Mouse (Mus musculus) midbrain, embryonic 11.5 days (tissue): ENCODE data around the gene Prkab1. TPM values are rescaled to one million over a fixed set of nuclear protein-coding genes. Genes with fewer than 3 reads are reported as not detected.

Experiments used
- ATAC-seq: fragments of 200-750 bp; cut with Nextera tagmentation; 2 replicates; pipeline ENCODE4 v1.8.0; 2017; ENCODE audit warnings: moderate TSS enrichment, moderate library complexity; ENCODE audit not compliant: low FRiP score
- DNase-seq: peaks from one replicate; pipeline ENCODE4 v3.0.0; 2015; ENCODE audit warnings: low spot score; ENCODE audit errors: missing footprints
- H3K27ac ChIP-seq: fragments of 300-500 bp; sonication (generic); 2 replicates; pipeline ENCODE4 v1.5.1; 2014; ENCODE audit warnings: low read depth, low read length
- H3K27me3 ChIP-seq: fragments of 300-500 bp; sonication (generic); 2 replicates; pipeline ENCODE4 v1.6.1; 2014; ENCODE audit warnings: mild to moderate bottlenecking, low read length, moderate library complexity, mixed read lengths; ENCODE audit not compliant: control insufficient read depth, insufficient read depth
- H3K36me3 ChIP-seq: fragments of 300-500 bp; sonication (generic); 2 replicates; pipeline ENCODE4 v1.6.1; 2014; ENCODE audit warnings: mild to moderate bottlenecking, low read length, moderate library complexity, mixed read lengths; ENCODE audit not compliant: control insufficient read depth, insufficient read depth
- H3K4me1 ChIP-seq: fragments of 300-500 bp; sonication (generic); 2 replicates; pipeline ENCODE4 v1.6.1; 2014; ENCODE audit warnings: low read length; ENCODE audit not compliant: control insufficient read depth, insufficient read depth
- H3K4me2 ChIP-seq: fragments of 300-500 bp; sonication (generic); 2 replicates; pipeline ENCODE4 v1.6.1; 2014; ENCODE audit warnings: mild to moderate bottlenecking, moderate library complexity
- H3K4me3 ChIP-seq: fragments of 300-500 bp; sonication (generic); 2 replicates; pipeline ENCODE4 v1.5.1; 2014; ENCODE audit warnings: low read depth, low read length
- H3K9ac ChIP-seq: fragments of 300-500 bp; sonication (generic); 2 replicates; pipeline ENCODE4 v1.6.1; 2014; ENCODE audit warnings: low read length
- H3K9me3 ChIP-seq: fragments of 300-500 bp; sonication (generic); 2 replicates; pipeline ENCODE4 v1.6.1; 2016; ENCODE audit warnings: low read length; ENCODE audit not compliant: control insufficient read depth
- WGBS: fragments of 180-500 bp; shearing (Covaris S2); extraction: QIAGEN DNeasy Blood & Tissue Kit; methylation state at CpG from one replicate; pipeline ENCODE4 v1.1.7; 2014; 5-methylcytosine and 5-hydroxymethylcytosine counted together
- polyA plus RNA-seq: library from polyadenylated mRNA; unstranded; fragments of >200 nt; fragmentation: Nextera tagmentation; extraction: Ambion mirVana; gene quantifications from 2 replicates; pipeline ENCODE4 v1.2.1, GENCODE M21; 2014

Gene Prkab1
- polyA plus RNA-seq, 1 experiment from 2014 or later = 55.4 TPM

DNA sequence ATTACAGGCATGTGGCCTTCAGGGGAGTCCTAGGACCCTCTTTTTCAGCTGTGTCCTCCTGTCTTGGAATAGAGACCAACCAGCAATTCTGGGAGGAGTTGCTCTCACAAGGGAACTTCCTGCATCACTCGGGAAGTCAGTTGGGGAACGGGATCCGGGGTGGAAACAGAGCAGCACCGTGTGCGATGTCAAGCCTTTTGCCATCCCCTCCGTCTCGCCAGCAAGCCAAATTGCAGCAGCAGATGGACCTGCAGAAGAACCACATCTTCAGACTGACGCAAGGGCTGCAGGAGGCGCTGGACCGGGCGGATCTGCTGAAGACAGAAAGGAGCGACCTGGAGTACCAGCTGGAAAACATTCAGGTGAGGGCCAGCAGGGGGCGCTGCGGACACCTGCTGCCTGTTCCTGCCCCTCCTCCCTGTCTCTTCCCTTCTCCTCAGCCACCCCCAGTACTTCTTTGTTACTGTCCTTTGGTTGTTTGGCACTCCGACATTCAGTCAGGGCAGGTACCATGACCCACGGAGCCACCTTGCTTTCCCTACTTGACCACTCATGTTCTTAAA is 45.1 kb downstream of the Prkab1 start:
- Histone ChIP-seq H3K36me3 (peaks cover 7% of the 10 kb centered on the region), H3K9me3 (no peaks in the 10 kb centered on the region), H3K4me1 (no peaks in the 10 kb centered on the region; the same call in none of the 2 replicates), H3K4me3 (no peak overlapping the region), H3K4me2 (no peak overlapping the region), H3K27me3 (no peaks in the 10 kb centered on the region), H3K27ac (no peak overlapping the region), H3K9ac (no peak overlapping the region)
- WGBS = 58% methylated on average over 16 of the region's 16 CpGs
- DNase-seq (peak; percentile 90), ATAC-seq (no peak)

DNA sequence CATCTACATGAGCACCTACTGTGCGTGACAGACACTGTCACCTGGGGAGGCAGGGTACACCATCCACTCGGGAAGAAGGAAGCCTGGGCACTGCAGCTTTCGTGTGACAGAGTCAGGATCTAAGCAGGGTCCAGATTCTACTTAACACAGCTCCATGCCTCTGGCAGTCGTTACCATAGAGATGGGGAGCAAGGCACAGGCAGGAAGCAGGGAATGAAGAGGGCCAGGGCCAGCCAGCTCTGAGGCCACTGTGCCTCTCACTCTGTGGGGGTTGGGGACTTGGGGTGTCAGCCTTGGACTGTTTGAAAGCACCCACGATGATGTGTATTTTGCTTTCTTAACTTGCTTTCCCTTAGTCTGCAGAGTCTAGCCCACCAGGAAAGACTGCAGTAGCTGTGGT is 46.1 kb downstream of the Prkab1 start:
- ATAC-seq = no peak
- 36% methylated on average over 5 of the region's 5 CpGs for WGBS
- no peaks in the 10 kb centered on the region; the same call in none of the 2 replicates for H3K4me1 ChIP-seq
- H3K27me3 ChIP-seq = no peaks in the 10 kb centered on the region
- no peak overlapping the region for H3K4me3 ChIP-seq
- H3K9me3 ChIP-seq = no peaks in the 10 kb centered on the region
- no peak overlapping the region for H3K9ac ChIP-seq
- DNase-seq = peak; percentile 82
- no peak overlapping the region for H3K4me2 ChIP-seq
- H3K36me3 ChIP-seq = peaks cover 10% of the 10 kb centered on the region
- no peak overlapping the region for H3K27ac ChIP-seq

DNA sequence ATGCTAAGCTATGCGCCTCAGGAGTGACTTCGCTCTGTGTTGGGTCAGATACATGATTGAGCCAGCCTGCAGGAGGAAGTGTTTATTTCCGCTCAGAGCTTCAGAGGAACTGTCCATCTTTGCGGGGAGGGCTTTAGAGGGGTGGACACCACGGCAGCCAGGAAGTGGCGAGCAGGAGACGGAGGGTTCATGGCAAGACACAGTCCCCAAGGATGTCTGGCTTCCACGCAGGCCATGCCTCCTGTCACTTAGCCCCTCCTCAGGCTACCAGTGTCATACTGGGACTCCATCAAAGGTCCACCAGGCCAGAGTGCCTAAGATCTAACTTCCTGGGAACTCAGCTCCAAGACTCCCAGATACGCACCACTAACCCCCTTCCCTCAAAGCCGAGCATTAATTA is 46.6 kb downstream of the Prkab1 start:
- 77% methylated on average over 10 of the region's 10 CpGs for WGBS
- no peak overlapping the region for H3K27ac ChIP-seq
- H3K9ac ChIP-seq = no peak overlapping the region
- DNase-seq (peak; percentile 67), ATAC-seq (no peak)
- H3K9me3 ChIP-seq = no peaks in the 10 kb centered on the region
- no peaks in the 10 kb centered on the region; the same call in none of the 2 replicates for H3K4me1 ChIP-seq
- H3K4me3 ChIP-seq = no peak overlapping the region
- H3K4me2 ChIP-seq = no peak overlapping the region
- H3K27me3 ChIP-seq = no peaks in the 10 kb centered on the region
- peaks cover 10% of the 10 kb centered on the region for H3K36me3 ChIP-seq

DNA sequence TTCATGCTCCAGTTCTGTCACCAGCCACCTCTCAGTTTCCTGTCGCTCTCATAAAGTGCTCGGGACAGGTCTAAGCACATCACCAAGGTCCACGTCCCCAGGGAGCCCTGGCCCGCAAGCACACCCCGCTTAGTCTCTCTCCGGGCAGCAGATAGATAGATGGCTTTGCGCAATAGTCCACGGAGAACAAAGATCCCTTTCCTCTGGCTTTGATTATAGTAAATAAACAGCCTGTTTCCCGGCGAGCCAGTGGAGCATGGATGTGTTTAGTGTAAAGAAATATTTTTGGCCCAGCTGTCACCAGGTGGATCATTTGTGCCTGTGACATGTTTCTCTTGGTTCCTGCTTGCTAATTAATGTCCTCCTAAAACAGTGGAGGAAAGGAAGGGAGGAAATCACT is 47.0 kb downstream of the Prkab1 start:
- no peak for ATAC-seq
- peaks cover 7% of the 10 kb centered on the region; the same call in 1 of the 2 replicates for H3K36me3 ChIP-seq
- no peak overlapping the region for H3K4me3 ChIP-seq
- no peaks in the 10 kb centered on the region; the same call in none of the 2 replicates for H3K4me1 ChIP-seq
- H3K27ac ChIP-seq = no peak overlapping the region
- DNase-seq = peak; percentile 45
- H3K9ac ChIP-seq = no peak overlapping the region
- no peak overlapping the region for H3K4me2 ChIP-seq
- no peaks in the 10 kb centered on the region for H3K9me3 ChIP-seq
- no peaks in the 10 kb centered on the region for H3K27me3 ChIP-seq
- WGBS = 82% methylated on average over 10 of the region's 10 CpGs

DNA sequence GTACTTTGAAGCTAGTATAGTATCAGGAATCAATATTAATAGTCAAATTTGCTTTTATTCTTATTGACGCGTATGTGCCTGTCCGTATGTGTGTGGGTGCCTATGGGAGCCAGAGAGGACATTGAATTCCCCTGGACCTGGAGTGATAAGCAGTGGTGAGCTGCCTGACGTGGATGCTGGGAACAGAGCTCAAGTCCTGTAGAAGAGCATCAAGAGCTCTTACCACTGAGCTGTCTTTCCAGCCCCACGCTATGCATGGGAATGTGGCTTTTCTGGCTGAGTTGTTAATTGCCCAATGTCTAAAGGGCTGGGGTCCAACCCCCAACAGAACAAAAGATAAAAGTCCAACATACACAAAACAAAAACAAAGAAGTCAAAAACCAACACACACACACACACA is 47.9 kb downstream of the Prkab1 start:
- Histone ChIP-seq H3K27me3 (no peaks in the 10 kb centered on the region), H3K4me3 (no peak overlapping the region), H3K4me1 (no peaks in the 10 kb centered on the region; the same call in none of the 2 replicates), H3K9ac (no peak overlapping the region), H3K9me3 (no peaks in the 10 kb centered on the region), H3K36me3 (peaks cover 3% of the 10 kb centered on the region; the same call in 1 of the 2 replicates), H3K4me2 (no peak overlapping the region), H3K27ac (no peak overlapping the region)
- 95% methylated on average over 5 of the region's 5 CpGs for WGBS
- DNase-seq (peak; percentile 78), ATAC-seq (no peak)

DNA sequence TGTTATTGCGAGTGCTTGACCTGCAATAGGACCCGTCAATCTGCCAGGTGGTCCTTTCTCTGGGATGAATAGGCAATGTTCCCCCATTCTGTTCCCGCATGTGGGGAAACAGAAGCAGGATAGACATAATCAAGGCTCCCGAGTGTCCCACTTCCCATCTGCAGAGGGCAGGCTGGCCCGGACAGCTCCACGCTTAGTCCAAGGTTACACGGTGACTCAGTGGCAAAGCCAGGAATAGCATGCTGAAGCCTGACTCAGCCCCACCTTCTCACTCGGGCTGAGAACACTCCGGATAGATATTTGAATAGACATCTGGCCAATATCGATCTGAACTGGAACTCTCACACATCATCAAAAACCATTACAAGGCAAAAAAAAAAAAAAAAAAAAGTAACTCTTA is 48.6 kb downstream of the Prkab1 start:
- Histone ChIP-seq H3K4me2 (no peak overlapping the region), H3K27me3 (no peaks in the 10 kb centered on the region), H3K4me1 (no peaks in the 10 kb centered on the region; the same call in none of the 2 replicates), H3K9ac (no peak overlapping the region), H3K4me3 (no peak overlapping the region), H3K9me3 (no peaks in the 10 kb centered on the region), H3K36me3 (peaks cover 6% of the 10 kb centered on the region; the same call in 1 of the 2 replicates), H3K27ac (no peak overlapping the region)
- ATAC-seq (no peak), DNase-seq (peak; percentile 67)
- WGBS = 89% methylated on average over 10 of the region's 10 CpGs

DNA sequence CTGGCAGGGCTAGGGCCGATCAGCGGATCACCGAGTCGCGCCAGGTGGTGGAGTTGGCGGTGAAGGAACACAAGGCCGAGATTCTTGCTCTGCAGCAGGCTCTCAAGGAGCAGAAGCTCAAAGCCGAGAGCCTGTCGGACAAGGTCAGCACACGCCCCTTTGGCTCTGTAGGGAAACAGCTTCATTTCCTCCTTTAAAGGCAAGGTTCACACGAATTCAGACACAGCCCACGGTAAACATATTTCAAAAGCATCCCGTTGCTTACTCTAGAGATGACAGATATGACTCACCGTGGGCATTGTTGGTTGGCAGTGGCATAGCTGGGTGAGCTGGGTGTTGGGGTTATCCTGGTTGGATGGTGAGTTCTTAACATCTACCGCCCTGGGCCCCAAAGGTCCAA is 53.1 kb downstream of the Prkab1 start:
- 90% methylated on average over 15 of the region's 15 CpGs for WGBS
- DNase-seq = peak; percentile 49
- no peaks in the 10 kb centered on the region for H3K27me3 ChIP-seq
- H3K9ac ChIP-seq = no peak overlapping the region
- peaks cover 17% of the 10 kb centered on the region; the same call in 1 of the 2 replicates for H3K36me3 ChIP-seq
- no peak overlapping the region for H3K4me3 ChIP-seq
- H3K4me2 ChIP-seq = no peak overlapping the region
- H3K9me3 ChIP-seq = no peaks in the 10 kb centered on the region
- no peak for ATAC-seq
- no peak overlapping the region for H3K27ac ChIP-seq
- H3K4me1 ChIP-seq = no peaks in the 10 kb centered on the region

Other genes starting within 250 kb of the Prkab1 start
- gene Cit, start 179.2 kb downstream of the Prkab1 start, polyA plus RNA-seq = 27.6 and 30.7 TPM in 2 replicates
- not detected in 2 replicates for gene Tmem233, start 58.7 kb upstream of the Prkab1 start, polyA plus RNA-seq